Mouse (Mus musculus): ENCODE measurements at regions not wholly inside any gene's neighbourhood (a gene's known extent, or its start where the extent isn't known, plus 50 kb on each side); places are given as distances from the start of the nearest gene placed in this dataset.

DNA sequence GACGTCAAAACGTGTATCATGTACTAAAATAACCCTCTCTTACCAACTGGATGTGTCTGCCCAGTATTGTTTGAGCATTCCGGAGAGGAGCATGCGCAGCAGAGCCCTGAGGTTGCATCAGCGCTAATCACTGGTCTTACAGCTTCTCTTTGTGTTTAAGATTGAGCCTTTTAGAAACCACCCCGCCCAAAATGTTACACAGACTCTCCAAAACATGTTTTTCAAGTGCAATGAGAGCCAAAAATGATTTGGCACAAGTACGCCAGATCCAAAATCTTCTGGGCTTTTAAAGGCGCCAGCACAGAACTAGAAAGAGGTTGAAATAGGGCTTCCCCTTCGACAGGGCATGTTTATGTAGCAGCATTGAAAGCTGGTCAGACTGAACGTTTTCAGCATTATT, 123.8 kb upstream of the Cited2 start:
- TF ChIP-seq CTCF (IDR thresholded peaks at IDR 0.05; ENCODE audit: borderline replicate concordance, insufficient read depth, low read length) = no peak
- no peak for TF ChIP-seq POLR2A (IDR thresholded peaks at IDR 0.05; ENCODE audit: low read depth, low read length)
